Mouse (Mus musculus): Measurements from ENCODE around the gene Tef. TPM values are rescaled to one million over a fixed set of nuclear protein-coding genes. Genes with fewer than 3 reads are reported as not detected.
A peak's percentile ranks its signal among the peaks of the same experiment; 100 is the strongest.

Tef gene
- polyA plus RNA-seq, 1 experiment from 2014 or later = 38.6 TPM

GRCm38 (mm10) chr15:81858517-81859329, 56.5 kb downstream of the Tef start, which contains the start of gene Tob2:
Tob2 (minus strand) TSS chr15:81858796.
- peak; percentile 25 for ATAC-seq
- TF ChIP-seq EP300 (IDR thresholded peaks at IDR 0.05) (peak; percentile 38), CTCF (IDR thresholded peaks at IDR 0.05) (peak; percentile 47)

DNA sequence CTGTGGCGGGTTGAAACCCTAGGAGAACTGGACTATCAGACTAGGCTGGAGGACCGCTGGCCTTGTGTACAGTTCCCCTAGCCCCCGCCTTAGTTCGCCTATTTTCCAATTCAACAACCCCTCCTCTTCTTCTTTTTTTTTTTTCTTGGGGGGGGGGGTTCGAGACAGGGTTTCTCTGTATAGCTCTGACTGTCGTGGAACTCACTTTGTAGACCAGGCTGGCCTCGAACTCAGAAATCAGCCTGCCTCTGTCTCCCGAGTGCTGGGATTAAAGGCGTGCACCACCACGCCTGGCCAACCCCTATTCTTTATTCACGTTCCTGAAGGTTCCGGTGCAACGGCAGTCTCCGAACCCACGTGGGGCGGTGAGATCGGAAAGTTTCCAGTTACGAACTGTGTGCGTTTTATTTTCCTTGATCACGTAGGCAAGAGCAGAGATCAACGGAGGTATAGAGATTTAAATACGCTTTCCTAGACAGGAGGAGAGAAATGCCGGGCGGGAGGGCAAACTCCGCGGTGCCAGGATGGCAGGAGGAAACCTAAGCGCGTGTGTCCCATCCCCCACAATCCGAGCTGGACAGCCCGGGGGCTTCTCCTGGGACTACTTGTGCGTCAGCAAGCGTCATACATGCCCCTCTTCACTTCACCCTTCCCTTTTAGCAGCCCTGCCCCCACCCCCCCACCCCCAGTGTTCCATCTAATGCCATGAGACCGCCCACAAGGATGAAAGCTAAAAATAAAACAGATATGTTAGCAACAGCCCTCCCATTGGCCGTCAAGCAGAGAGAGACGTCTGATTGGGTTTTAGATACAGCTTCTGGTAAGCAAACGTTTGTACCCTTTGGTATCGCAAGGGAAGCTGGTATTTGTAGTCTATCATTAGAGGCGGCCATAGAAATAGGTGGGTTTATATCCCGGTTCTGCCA, 57.4 kb downstream of the Tef start:
- 0 out of 2 replicates have a peak, but pooled peaks have one; percentile 7 for TF ChIP-seq EP300 (IDR thresholded peaks at IDR 0.05)
- no peak for TF ChIP-seq CTCF (IDR thresholded peaks at IDR 0.05)
- Histone ChIP-seq H3K4me1 (ENCODE audit: insufficient read depth, low read depth, low read length) (peaks cover 6% of the 10 kb centered on the region; the same call in 1 of the 2 replicates), H3K4me3 (ENCODE audit: low read depth, low read length) (peak overlapping the region; percentile 94), H3K36me3 (ENCODE audit: insufficient read depth, low read length) (no peaks in the 10 kb centered on the region), H3K27me3 (replicated peaks; ENCODE audit: insufficient read depth, low read length) (no peaks in the 10 kb centered on the region), H3K27ac (ENCODE audit: low read length) (peak overlapping the region; percentile 98), H3K9me3 (ENCODE audit: low read length) (no peaks in the 10 kb centered on the region), H3K4me2 (replicated peaks; ENCODE audit: low read depth, low read length) (peak overlapping the region; percentile 87), H3K9ac (replicated peaks; ENCODE audit: low read depth) (peak overlapping the region; percentile 85)
- DNase-seq (ENCODE audit: low spot score) = peak; percentile 99
- ATAC-seq = peak; percentile 84
- whole genome bisulfite sequencing = under 1% methylated on average over 37 of the region's 39 CpGs

More at GRCm38 (mm10) chr15:81858517-81859329, 56.5 kb downstream of the Tef start, which contains the start of gene Tob2:
- H3K27me3 ChIP-seq (replicated peaks; ENCODE audit: insufficient read depth, low read length) = no peaks in the 10 kb centered on the region
- peak within 1 kb of the TSS; percentile 85 for H3K9ac ChIP-seq (replicated peaks; ENCODE audit: low read depth)
- peak within 1 kb of the TSS; percentile 87 for H3K4me2 ChIP-seq (replicated peaks; ENCODE audit: low read depth, low read length)
- WGBS = under 1% methylated on average over 44 of the region's 44 CpGs
- peaks cover 6% of the 10 kb centered on the region; the same call in 1 of the 2 replicates for H3K4me1 ChIP-seq (ENCODE audit: insufficient read depth, low read depth, low read length)
- no peaks in the 10 kb centered on the region for H3K36me3 ChIP-seq (ENCODE audit: insufficient read depth, low read length)
- H3K27ac ChIP-seq (ENCODE audit: low read length) = peak within 1 kb of the TSS; percentile 98
- peak within 1 kb of the TSS; percentile 94 for H3K4me3 ChIP-seq (ENCODE audit: low read depth, low read length)
- no peaks in the 10 kb centered on the region for H3K9me3 ChIP-seq (ENCODE audit: low read length)
- DNase-seq (ENCODE audit: low spot score) = peak; percentile 82

- H3K9me3 ChIP-seq (ENCODE audit: low read length) = no peaks in the 10 kb centered on the region
- TF ChIP-seq CTCF (IDR thresholded peaks at IDR 0.05) (no peak), EP300 (IDR thresholded peaks at IDR 0.05) (peak; percentile 75)
- peak; percentile 90 for DNase-seq (ENCODE audit: low spot score)
- H3K9ac ChIP-seq (replicated peaks; ENCODE audit: low read depth) = no peak overlapping the region
- H3K27me3 ChIP-seq (replicated peaks; ENCODE audit: insufficient read depth, low read length) = no peaks in the 10 kb centered on the region
- peak; percentile 15 for ATAC-seq
- H3K27ac ChIP-seq (ENCODE audit: low read length) = peak overlapping the region; percentile 74
- peaks cover 3% of the 10 kb centered on the region; the same call in 1 of the 2 replicates for H3K4me1 ChIP-seq (ENCODE audit: insufficient read depth, low read depth, low read length)
- WGBS = 24% methylated on average over 8 of the region's 8 CpGs
- no peak overlapping the region for H3K4me3 ChIP-seq (ENCODE audit: low read depth, low read length)
- H3K36me3 ChIP-seq (ENCODE audit: insufficient read depth, low read length) = no peaks in the 10 kb centered on the region
- peak overlapping the region; percentile 87; the same call in 1 of the 2 replicates for H3K4me2 ChIP-seq (replicated peaks; ENCODE audit: low read depth, low read length)
Observed at GRCm38 (mm10) chr15:81860471-81861135, 58.4 kb downstream of the Tef start.

GRCm38 (mm10) chr15:81864238-81864637, 62.0 kb downstream of the Tef start:
- H3K9ac ChIP-seq (replicated peaks; ENCODE audit: low read depth) = no peak overlapping the region
- H3K4me1 ChIP-seq (ENCODE audit: insufficient read depth, low read depth, low read length) = no peaks in the 10 kb centered on the region

DNA sequence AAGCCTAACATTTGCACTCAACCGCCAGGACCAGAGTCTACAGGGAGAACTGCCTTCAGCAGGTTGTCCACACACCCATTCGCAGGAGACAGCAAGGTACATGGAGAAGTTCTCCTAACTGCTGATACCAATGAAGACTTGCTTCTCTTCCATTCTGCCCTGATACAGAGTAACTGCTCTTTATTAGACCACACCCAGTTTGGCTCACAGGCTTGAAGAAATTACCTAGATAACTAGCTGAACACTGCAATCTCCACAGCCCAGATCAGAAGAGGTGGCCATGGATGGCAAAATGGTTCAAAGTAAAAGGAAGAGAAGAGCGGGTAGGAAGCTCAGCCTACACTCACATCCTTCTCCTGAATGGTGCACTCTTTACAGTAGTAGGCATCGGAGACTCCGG, 67.8 kb downstream of the Tef start:
- ATAC-seq (no peak), DNase-seq (ENCODE audit: low spot score) (no peak)
- Histone ChIP-seq H3K36me3 (ENCODE audit: insufficient read depth, low read length) (peaks cover 36% of the 10 kb centered on the region), H3K9me3 (ENCODE audit: low read length) (no peaks in the 10 kb centered on the region), H3K9ac (replicated peaks; ENCODE audit: low read depth) (no peak overlapping the region), H3K4me3 (ENCODE audit: low read depth, low read length) (no peak overlapping the region), H3K4me2 (replicated peaks; ENCODE audit: low read depth, low read length) (no peak overlapping the region), H3K27ac (ENCODE audit: low read length) (no peak overlapping the region), H3K4me1 (ENCODE audit: insufficient read depth, low read depth, low read length) (peaks cover 9% of the 10 kb centered on the region; the same call in 1 of the 2 replicates), H3K27me3 (replicated peaks; ENCODE audit: insufficient read depth, low read length) (no peaks in the 10 kb centered on the region)
- no peak for TF ChIP-seq EP300 (IDR thresholded peaks at IDR 0.05)
- no peak for TF ChIP-seq CTCF (IDR thresholded peaks at IDR 0.05)
- 98% methylated on average over 5 of the region's 5 CpGs for WGBS

More at GRCm38 (mm10) chr15:81864238-81864637, 62.0 kb downstream of the Tef start:
- no peaks in the 10 kb centered on the region for H3K9me3 ChIP-seq (ENCODE audit: low read length)
- DNase-seq (ENCODE audit: low spot score) = no peak
- no peak for ATAC-seq
- no peak overlapping the region for H3K27ac ChIP-seq (ENCODE audit: low read length)
- no peak for TF ChIP-seq CTCF (IDR thresholded peaks at IDR 0.05)
- TF ChIP-seq EP300 (IDR thresholded peaks at IDR 0.05) = no peak
- no peaks in the 10 kb centered on the region for H3K27me3 ChIP-seq (replicated peaks; ENCODE audit: insufficient read depth, low read length)
- peaks cover 25% of the 10 kb centered on the region for H3K36me3 ChIP-seq (ENCODE audit: insufficient read depth, low read length)
- WGBS = 90% methylated on average over 7 of the region's 7 CpGs
- H3K4me2 ChIP-seq (replicated peaks; ENCODE audit: low read depth, low read length) = no peak overlapping the region
- no peak overlapping the region for H3K4me3 ChIP-seq (ENCODE audit: low read depth, low read length)

Measured in lung, postnatal 0 days (tissue).